Mouse (Mus musculus) forebrain, postnatal 0 days (tissue): ENCODE results near the gene Klhl33. TPM values are rescaled to one million over a fixed set of nuclear protein-coding genes. Genes with fewer than 3 reads are reported as not detected.
A peak's percentile ranks its signal among the peaks of the same experiment; 100 is the strongest.
"Not testable (repeated sequence)": the region's sequence is repeated elsewhere in the genome, so short reads cannot be mapped to it uniquely, and the experiment has no call there.

Experiments
- ATAC-seq: fragments of 200-750 bp; cut with Nextera tagmentation; 2 replicates; pipeline ENCODE4 v1.8.0; 2017; ENCODE audit warnings: mild to moderate bottlenecking, moderate library complexity
- DNase-seq: peaks from one replicate; pipeline ENCODE4 v3.0.0-alpha.2; 2015
- H3K27ac ChIP-seq: fragments of 300-500 bp; sonication (generic); 2 replicates; pipeline ENCODE4 v1.5.1; 2014; ENCODE audit warnings: low read depth, mild to moderate bottlenecking, antibody characterized with exemption, low read length, moderate library complexity, mixed read lengths
- H3K27me3 ChIP-seq: fragments of 300-500 bp; sonication (generic); 2 replicates; pipeline ENCODE4 v1.6.1; 2014; ENCODE audit warnings: mild to moderate bottlenecking, low read length, mixed read lengths; ENCODE audit not compliant: insufficient read depth
- H3K36me3 ChIP-seq: fragments of 300-500 bp; sonication (generic); 2 replicates; pipeline ENCODE4 v1.6.1; 2014; ENCODE audit warnings: mild to moderate bottlenecking, moderate library complexity; ENCODE audit not compliant: insufficient read depth
- H3K4me1 ChIP-seq: fragments of 300-500 bp; sonication (generic); 2 replicates; pipeline ENCODE4 v1.6.1; 2014; ENCODE audit warnings: antibody characterized with exemption; ENCODE audit not compliant: insufficient read depth
- H3K4me2 ChIP-seq: fragments of 300-500 bp; sonication (generic); 2 replicates; pipeline ENCODE4 v1.6.1; 2014; ENCODE audit warnings: low read depth, mild to moderate bottlenecking, moderate library complexity
- H3K4me3 ChIP-seq: fragments of 300-500 bp; sonication (generic); 2 replicates; pipeline ENCODE4 v1.5.1; 2014; ENCODE audit warnings: low read depth, low read length, mixed read lengths
- H3K9ac ChIP-seq: fragments of 300-500 bp; sonication (generic); 2 replicates; pipeline ENCODE4 v1.6.1; 2014; ENCODE audit warnings: mild to moderate bottlenecking
- H3K9me3 ChIP-seq: fragments of 300-500 bp; sonication (generic); 2 replicates; pipeline ENCODE4 v1.6.1; 2016; ENCODE audit warnings: low read length
- CTCF ChIP-seq: sonication (generic); IDR thresholded peaks from 2 replicates; pipeline ENCODE4 v1.5.1; 2016; ENCODE audit warnings: antibody characterized with exemption, control low read depth, low read depth
- WGBS: fragments of 180-500 bp; shearing (Covaris S2); extraction: QIAGEN DNeasy Blood & Tissue Kit; methylation state at CpG from one replicate; pipeline ENCODE4 v1.1.7; 2014; 5-methylcytosine and 5-hydroxymethylcytosine counted together
- polyA plus RNA-seq: library from polyadenylated mRNA; unstranded; fragments of >200 nt; fragmentation: Nextera tagmentation; extraction: Ambion mirVana; gene quantifications from 2 replicates; pipeline ENCODE4 v1.2.1, GENCODE M21; 2015
- total RNA-seq: library from RNA; depleted of rRNA; stranded (reverse); fragments of >200 nt; gene quantifications from 2 replicates; pipeline ENCODE4 v1.2.3, GENCODE M21; 2014

Gene Klhl33
- total and polyA plus RNA-seq, 2 experiments from 2014 or later, result 0.80 to 2.8 TPM

GRCm38 (mm10) chr14:50903973-50904827 lies 6.9 kb upstream of the Klhl33 start:
- no peaks in the 10 kb centered on the region for H3K9me3 ChIP-seq
- no peak overlapping the region for H3K27ac ChIP-seq
- TF ChIP-seq CTCF, result peak; percentile 57
- peak overlapping the region; percentile 32 for H3K4me3 ChIP-seq
- no peaks in the 10 kb centered on the region for H3K4me1 ChIP-seq
- H3K27me3 ChIP-seq, result no peaks in the 10 kb centered on the region
- peak overlapping the region; percentile 55 for H3K4me2 ChIP-seq
- ATAC-seq (peak; percentile 88), DNase-seq (peak; percentile 68)
- H3K36me3 ChIP-seq, result no peaks in the 10 kb centered on the region
- 4% methylated on average over 26 of the region's 26 CpGs for WGBS
- peak overlapping the region; percentile 26 for H3K9ac ChIP-seq

- not testable (repeated sequence) for H3K27ac ChIP-seq, H3K4me2 ChIP-seq, H3K27me3 ChIP-seq, H3K4me3 ChIP-seq, DNase-seq, H3K9me3 ChIP-seq, ATAC-seq, H3K4me1 ChIP-seq, H3K36me3 ChIP-seq, H3K9ac ChIP-seq
- 93% methylated on average over 2 of the region's 2 CpGs for WGBS
Measured at GRCm38 (mm10) chr14:50897992-50898391, 685 bp upstream of the Klhl33 start.

GRCm38 (mm10) chr14:50896747-50897373 lies 447 bp downstream of the Klhl33 start:
- ATAC-seq (peak; percentile 83), DNase-seq (peak; percentile 58)
- Histone ChIP-seq H3K27ac (peak overlapping the region; percentile 15; the same call in 1 of the 2 replicates), H3K4me2 (peak overlapping the region; percentile 83), H3K9ac (peak overlapping the region; percentile 56), H3K9me3 (no peaks in the 10 kb centered on the region), H3K4me1 (no peaks in the 10 kb centered on the region; the same call in 1 of the 2 replicates), H3K4me3 (peak overlapping the region; percentile 45), H3K27me3 (no peaks in the 10 kb centered on the region), H3K36me3 (no peaks in the 10 kb centered on the region)
- TF ChIP-seq CTCF, result no peak
- WGBS, result 14% methylated on average over 23 of the region's 23 CpGs

DNA sequence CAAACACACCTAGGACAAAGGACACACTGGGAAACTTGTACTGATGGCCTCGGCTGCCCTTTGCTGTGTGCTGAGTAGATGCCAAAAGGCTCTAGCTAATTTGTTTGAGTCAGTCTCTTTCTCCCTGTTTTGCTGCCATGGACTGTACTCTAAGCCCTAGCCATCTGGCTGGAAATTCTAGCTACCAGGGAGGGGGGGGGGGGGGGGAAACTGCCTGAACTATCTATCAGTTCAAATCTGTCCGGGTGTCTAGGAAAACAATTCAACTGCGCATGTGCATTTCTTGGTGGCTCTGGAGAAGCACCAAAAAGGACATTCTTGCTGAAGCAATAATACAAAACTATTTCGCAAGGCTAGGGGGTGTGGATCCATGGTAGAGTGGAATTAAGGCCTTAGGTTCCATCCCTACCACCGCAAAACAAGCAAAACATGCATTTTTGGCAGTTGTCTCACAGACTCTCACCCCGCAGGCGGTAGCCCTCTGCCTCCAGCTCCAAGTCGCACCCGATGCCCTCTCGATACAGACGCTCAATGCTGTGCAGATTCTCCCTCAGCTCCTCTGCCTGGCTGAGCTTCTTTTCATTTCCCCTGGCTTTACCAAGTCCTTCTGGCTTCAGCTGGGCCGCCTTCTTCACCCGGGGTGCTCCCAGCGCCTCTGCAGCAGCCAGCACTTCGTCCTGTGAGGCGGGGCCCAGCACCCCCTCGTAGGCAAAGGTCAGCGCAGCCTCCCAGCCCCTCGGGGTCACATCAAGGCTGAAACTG lies 1.1 kb downstream of the Klhl33 start:
- no peaks in the 10 kb centered on the region for H3K9me3 ChIP-seq
- ATAC-seq (peak; percentile 42), DNase-seq (peak; percentile 18)
- 12% methylated on average over 19 of the region's 19 CpGs for WGBS
- peak overlapping the region; percentile 45 for H3K4me3 ChIP-seq
- peak overlapping the region; percentile 15; the same call in 1 of the 2 replicates for H3K27ac ChIP-seq
- H3K36me3 ChIP-seq, result no peaks in the 10 kb centered on the region
- H3K27me3 ChIP-seq, result no peaks in the 10 kb centered on the region
- H3K4me1 ChIP-seq, result no peaks in the 10 kb centered on the region; the same call in 1 of the 2 replicates
- TF ChIP-seq CTCF, result no peak
- H3K9ac ChIP-seq, result peak overlapping the region; percentile 56
- peak overlapping the region; percentile 83 for H3K4me2 ChIP-seq

DNA sequence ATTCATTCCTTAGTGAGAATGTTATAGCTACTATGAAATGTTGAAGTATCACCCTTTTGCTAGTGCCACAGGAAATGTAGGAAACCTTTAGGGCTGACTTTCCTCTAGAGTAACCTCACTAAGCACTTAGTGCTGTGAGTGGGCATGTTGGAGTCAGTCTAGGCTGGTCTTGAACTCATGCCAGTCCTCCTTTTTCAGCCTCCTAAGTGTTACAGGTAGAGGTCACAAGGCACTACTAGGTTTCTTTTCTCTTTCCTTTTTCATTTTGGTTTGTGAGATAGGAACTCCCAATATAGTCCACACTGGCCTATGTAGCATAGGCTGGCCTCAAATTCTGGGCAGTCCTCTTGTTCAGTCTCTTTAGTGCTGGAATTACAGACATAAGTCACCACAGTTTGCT lies 1.9 kb downstream of the Klhl33 start:
- ATAC-seq (no peak), DNase-seq (no peak)
- no peak for TF ChIP-seq CTCF
- no peaks in the 10 kb centered on the region for H3K9me3 ChIP-seq
- H3K9ac ChIP-seq, result no peak overlapping the region
- no peak overlapping the region for H3K4me2 ChIP-seq
- no peak overlapping the region for H3K4me3 ChIP-seq
- H3K36me3 ChIP-seq, result no peaks in the 10 kb centered on the region
- no peaks in the 10 kb centered on the region for H3K27me3 ChIP-seq
- H3K4me1 ChIP-seq, result no peaks in the 10 kb centered on the region; the same call in 1 of the 2 replicates
- H3K27ac ChIP-seq, result no peak overlapping the region

DNA sequence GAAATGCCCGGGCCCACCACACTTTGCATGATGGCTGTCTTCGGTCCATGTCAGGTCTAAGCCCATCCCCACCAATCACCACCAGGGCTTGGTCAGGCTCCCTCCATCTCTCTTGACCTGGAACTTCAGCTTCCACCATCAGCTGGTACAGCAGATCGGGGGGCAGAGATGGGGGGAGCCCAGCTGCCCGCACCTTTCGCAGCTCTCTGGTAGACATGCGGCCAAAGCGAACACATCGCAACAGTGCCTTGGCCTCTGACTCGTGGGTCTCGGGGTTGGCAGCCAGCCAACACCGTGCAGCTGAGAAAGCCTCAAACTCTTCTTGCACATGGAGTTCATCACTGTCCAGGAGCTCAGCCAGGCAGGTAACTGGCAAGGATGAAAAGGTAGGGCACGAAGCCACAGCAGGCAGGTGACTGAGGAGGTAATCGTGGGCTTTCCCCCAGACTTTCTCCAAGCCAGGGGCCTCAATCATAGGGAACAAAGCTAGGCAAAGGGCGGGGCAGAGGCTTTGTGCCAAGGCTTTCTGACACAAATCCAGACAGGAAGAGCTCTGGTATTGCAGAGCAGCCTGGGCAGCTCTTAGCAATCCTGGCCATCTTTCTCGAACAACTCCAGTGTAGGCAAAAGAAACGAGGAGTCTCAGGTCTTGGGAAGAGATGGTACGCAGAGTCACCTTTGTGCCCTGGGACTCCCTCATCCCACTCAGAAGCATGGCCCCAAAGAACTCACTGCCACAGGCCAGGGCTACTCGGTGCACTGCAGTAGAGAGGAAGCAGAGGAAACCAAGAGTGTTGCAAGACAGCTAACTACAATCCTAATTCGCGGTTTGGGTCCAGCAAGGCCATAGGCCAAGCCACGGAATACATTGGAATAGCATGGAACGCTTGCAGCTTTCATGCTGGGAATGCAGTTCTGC lies 4.5 kb downstream of the Klhl33 start:
- Histone ChIP-seq H3K4me1 (no peaks in the 10 kb centered on the region; the same call in 1 of the 2 replicates), H3K4me2 (no peak overlapping the region), H3K9me3 (no peaks in the 10 kb centered on the region), H3K27ac (no peak overlapping the region), H3K4me3 (no peak overlapping the region), H3K9ac (no peak overlapping the region), H3K27me3 (no peaks in the 10 kb centered on the region), H3K36me3 (no peaks in the 10 kb centered on the region)
- no peak for ATAC-seq
- WGBS, result 84% methylated on average over 22 of the region's 22 CpGs
- no peak for DNase-seq
- TF ChIP-seq CTCF, result no peak
